Mouse (Mus musculus) hematopoietic multipotent progenitor cell, adult 10-12 weeks (in vitro differentiated cells): ENCODE data around the gene Edc4. TPM values are rescaled to one million over a fixed set of nuclear protein-coding genes. Genes with fewer than 3 reads are reported as not detected.

Experiments
- polyA plus RNA-seq: library from polyadenylated mRNA; stranded (reverse); fragments of >175 nt; gene quantifications from 2 replicates; pipeline ENCODE4 v1.2.3, GENCODE M21; 2012; ENCODE audit warnings: low replicate concordance

Gene Edc4
- polyA plus RNA-seq, result 23.1 and 27.6 TPM in 2 replicates

DNA sequence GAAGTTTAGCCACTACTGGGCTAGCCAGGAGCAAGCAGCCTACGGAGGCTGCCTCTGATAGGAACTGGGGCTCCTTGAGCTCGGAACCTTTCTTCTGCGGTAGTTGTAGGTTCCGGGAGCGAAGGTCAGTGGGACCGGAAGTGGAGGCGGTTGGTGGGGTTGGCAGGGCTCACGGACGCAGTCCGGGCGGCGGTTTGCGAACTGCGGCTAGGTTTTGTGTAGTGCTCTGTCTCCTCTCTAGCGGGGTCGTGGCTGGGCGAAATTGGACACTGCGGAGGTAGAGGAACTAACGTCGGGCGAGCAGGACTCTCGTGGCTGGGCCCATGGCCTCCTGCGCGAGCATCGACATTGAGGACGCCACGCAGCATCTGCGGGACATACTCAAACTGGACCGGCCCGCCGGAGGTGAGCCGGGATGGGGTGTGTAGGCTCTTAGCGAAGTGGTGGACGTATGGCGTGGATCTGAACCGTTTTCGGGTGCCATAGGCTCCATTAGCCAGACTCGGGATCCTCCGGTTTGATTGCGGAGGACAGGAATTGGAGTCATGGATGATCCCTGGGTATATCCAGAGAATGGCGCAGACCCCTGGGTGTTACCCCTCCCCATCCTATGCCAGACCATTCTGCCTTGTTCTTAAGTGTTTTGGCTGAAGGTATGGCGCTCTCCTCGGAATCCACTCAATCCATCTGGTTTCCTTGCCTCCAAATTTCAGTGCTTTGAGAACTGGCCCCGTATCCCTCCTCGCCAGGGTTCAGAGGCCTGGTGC is at the start of gene Edc4:
Edc4 (plus strand) TSS at position 128 of the 767 bp plus-strand sequence.

DNA sequence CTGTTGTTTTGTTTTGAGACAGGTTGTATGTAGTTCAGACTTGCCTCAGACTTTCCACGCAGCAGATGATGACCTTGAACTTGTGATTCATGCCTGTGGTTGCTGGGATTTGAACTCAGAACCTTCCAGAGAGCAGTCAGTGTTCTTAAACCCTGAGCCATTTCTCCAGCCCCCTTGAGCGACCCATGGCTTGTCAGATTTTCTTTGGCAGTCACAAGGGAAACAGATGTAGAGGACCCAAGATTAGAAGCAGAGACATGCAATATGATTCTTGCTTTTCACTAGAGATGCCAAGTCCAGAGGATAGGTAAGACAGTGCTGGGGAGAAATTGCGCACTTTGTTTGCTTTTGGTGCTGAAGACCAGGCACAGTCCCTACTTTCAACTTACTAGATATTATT is 27.5 kb upstream of the Edc4 start, which contains the start of gene Cenpt:
Cenpt (minus strand) TSS at position 101 of the 400 bp plus-strand sequence.

DNA sequence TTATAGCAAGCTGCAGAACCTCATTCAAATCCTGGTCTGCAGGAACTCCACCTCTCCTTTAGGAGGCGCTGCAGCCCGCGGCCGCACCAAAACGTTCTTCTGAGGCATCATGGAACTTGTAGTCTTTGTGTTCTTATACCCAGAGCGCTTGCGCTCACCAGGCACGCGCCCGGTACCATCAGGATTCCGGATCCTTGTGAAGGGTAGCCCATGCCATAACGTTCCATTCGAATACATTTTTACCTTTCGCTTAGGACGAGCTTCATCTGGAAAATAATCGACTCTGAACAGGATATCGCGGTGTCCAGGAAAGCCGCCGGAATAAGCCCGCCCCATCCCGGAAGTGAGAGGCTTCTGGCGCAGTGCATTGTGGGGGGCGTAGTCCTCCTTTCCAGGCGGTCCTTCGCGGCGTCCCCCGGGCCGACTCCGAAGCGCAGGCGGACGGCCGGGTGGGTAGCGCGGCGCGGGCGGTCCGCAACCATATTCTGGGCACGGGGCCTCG is 25.9 kb upstream of the Edc4 start, which contains the start of gene Thap11:
Thap11 (plus strand) TSS at position 418 of the 502 bp plus-strand sequence.

DNA sequence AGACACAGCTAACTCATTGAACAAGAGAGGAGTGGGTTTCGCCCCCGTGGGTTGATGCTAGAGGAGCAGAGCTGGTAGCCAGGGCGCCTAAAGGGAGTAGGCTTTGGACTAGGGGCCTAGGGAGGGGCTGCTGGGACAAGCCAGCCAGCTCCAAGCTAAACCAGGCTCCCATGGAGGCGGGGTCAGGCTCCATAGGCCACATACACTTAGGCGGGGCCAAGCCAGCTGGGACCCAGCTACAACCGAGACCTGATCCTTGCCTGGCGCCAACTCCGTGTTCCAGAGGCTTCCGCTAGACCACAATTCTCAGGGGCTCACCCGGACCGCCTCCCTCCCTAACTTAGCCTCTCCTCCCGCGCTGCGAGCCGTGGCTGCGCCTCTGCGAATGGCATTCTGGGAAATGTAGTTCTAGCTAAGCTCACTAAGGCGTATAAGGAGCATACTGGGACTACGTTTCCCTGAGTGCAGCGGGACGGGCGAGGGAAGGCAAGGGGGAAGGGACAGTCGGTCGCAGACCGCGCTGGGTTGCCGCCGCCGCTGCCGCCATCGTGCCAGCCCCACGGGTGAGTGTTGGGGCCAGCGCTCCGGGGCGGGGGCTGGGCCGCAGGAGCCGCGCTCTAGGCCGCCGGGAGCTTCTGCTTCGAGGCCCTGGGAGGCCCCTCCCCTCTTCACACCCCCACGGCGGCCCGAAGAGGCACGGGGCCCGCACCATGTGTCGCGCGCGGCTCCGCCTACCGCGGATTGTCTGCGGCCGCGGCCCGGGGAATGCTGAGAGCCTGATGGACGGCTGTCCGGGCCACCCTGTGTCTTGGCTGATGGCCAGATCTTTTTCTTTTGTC is 20.3 kb upstream of the Edc4 start, which contains the start of gene Nutf2:
Nutf2 (plus strand) TSS at position 438 of the 839 bp plus-strand sequence.

DNA sequence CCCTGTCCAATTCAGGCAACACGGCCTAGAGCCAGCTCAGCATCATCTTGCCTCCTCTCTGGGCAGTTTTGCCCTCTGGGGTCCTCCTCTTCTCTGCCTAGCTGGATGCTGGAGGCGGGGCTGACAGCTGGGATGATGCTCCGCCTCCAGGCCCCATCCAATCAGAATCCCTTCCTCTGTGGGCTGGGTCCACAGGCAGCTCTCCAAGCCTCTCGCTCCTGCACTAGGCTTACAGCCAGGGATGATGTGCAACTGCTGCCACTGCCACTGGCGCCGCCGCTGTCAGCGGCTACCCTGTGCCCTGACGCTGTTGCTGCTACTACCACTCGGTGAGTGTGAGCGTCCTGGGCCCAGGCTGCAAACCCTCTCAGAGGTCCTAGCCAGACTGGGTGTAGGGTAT is 12.7 kb downstream of the Edc4 start, which contains the start of gene Nrn1l:
Nrn1l (plus strand) TSS at position 229 of the 400 bp plus-strand sequence.

DNA sequence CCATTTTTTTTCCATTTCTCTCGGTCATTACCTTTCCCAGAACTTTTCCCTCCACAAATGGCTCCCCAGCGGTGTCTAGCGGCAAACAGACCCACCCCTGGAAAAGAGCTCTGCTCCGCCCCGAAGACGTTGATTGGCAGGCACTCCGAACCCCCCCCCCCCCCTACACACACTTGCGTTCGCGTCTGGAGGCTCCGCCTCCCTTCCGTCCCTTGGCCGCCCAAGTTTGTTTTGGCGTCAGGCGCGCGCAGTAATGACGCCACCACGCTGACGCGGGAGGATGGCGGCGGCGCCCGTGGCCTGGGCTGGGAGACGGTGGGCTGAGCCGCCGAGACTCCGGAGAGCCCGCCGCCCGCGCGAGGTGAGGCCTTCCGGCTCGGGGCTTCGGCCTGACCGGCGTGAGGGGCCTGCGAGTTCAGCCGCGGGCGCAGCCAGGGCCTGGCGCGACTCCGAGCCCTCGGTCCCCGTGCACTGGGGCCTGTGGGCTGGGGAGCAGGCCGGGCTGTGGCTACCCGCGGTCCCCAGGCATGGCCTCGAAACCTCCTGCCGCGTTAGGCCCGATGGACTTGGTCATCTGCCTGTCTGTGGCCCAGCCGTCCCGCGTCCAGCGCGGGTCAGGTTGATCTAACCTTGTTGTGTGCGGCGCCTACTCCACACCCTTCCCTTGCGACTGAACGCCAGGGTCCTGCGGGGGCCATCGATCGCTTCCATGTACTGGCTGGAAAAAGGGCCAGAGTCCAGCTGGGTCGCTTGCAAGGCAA is 19.7 kb downstream of the Edc4 start, which contains the start of gene Pskh1:
Pskh1 (plus strand) TSS at position 262 of the 761 bp plus-strand sequence.

DNA sequence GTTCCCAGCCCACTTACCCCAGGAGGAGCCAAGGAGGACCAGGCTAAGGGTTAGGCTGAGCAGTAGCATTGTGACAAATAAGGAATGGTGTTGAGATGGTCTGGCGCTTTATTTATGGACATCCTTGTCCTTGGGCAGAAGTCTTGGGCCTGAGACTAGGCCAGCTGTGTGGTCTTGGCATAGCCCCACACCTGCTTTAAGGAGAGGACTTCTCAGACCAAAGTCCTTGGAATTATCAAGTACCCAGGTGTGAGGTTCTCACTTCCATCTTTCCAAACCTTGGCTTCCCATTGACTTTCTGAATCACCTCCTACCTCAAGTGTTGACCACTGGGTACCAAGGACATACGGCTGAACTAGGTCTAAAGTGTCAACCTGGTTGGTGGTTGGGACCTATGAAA is 53.1 kb downstream of the Edc4 start, which contains the start of gene Ctrl:
Ctrl (minus strand) TSS at position 101 of the 400 bp plus-strand sequence.

DNA sequence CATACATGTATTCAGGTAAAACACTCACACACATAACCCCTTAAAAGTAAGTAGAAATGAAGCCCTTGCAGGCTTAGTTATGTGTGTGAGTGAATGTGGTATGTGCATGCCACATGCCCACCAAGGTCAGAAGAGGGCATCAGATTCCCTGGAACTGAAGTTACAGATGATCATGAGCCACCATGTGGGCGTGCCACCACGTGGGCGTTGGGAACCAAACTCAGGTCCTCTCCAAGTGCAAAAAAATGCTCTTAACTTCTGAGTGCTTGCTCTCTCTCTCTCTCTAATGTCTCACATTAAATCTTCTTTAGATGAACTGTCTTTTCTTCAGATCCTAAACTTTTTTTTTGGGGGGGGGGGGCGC is 57.6 kb downstream of the Edc4 start, which contains the start of gene Psmb10:
Psmb10 (minus strand) TSS at position 139 of the 364 bp plus-strand sequence.

DNA sequence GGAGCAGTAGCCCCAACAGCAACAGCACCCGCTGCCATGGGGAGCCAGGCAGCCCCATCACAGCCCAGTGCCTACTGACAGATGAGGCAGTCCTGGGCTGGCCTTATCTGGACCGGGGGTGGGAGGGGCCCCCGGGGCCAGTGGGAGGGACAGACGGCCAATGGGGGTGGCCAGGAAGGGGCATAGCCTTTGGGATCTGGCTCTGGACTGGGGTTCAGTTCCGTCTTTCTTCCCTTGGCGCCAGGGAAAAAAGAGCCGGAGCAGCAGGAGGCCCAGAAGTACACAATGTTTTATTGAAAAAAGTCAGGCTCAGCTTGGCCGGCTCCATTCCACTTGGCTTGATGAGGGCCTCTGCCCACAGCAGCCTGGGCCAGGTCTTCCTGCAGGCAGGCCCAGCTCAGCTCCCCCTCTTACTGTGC is 62.6 kb downstream of the Edc4 start, which contains the start of gene Lcat:
Lcat (minus strand) TSS at position 62 of the 419 bp plus-strand sequence.

Other genes with a start within 250 kb of the Edc4 start
- 167 and 352 TPM in 2 replicates for gene Ctcf, start 244.3 kb upstream of the Edc4 start, polyA plus RNA-seq
- not detected in 2 replicates for gene Agrp, start 243.5 kb upstream of the Edc4 start, polyA plus RNA-seq
- gene Carmil2, start 194.6 kb upstream of the Edc4 start, polyA plus RNA-seq, result 183 and 580 TPM in 2 replicates
- 23.1 and 61.2 TPM in 2 replicates for gene Acd, start 179.8 kb upstream of the Edc4 start, polyA plus RNA-seq
- gene Pard6a, start 179.7 kb upstream of the Edc4 start, polyA plus RNA-seq, result 5.1 and 6.2 TPM in 2 replicates
- not detected in 2 replicates for gene 4933405L10Rik, start 173.2 kb upstream of the Edc4 start, polyA plus RNA-seq
- gene Enkd1, start 172.7 kb upstream of the Edc4 start, polyA plus RNA-seq, result 8.9 and 12.2 TPM in 2 replicates
- 3.2 and 6.1 TPM in 2 replicates for gene Gfod2, start 122.2 kb upstream of the Edc4 start, polyA plus RNA-seq
- gene Ranbp10, start 53.5 kb upstream of the Edc4 start, polyA plus RNA-seq, result 19.8 and 48.7 TPM in 2 replicates
- 0.07 TPM in 1 of 2 replicates, not detected in the other for gene Tsnaxip1, start 53.1 kb upstream of the Edc4 start, polyA plus RNA-seq
- gene Cenpt, start 27.6 kb upstream of the Edc4 start, polyA plus RNA-seq, result 9.2 and 12.3 TPM in 2 replicates
- gene Thap11, start 25.7 kb upstream of the Edc4 start, polyA plus RNA-seq, result 19.0 and 24.1 TPM in 2 replicates
- 38.8 and 39.6 TPM in 2 replicates for gene Nutf2, start 20.3 kb upstream of the Edc4 start, polyA plus RNA-seq
- gene Nrn1l, start 12.7 kb downstream of the Edc4 start, polyA plus RNA-seq, result 3.1 and 6.7 TPM in 2 replicates
- gene Pskh1, start 19.6 kb downstream of the Edc4 start, polyA plus RNA-seq, result 9.4 and 20.9 TPM in 2 replicates
- gene Ctrl, start 53.0 kb downstream of the Edc4 start, polyA plus RNA-seq, result 0.53 and 1.1 TPM in 2 replicates
- 387 and 416 TPM in 2 replicates for gene Psmb10, start 57.6 kb downstream of the Edc4 start, polyA plus RNA-seq
- gene Lcat, start 62.5 kb downstream of the Edc4 start, polyA plus RNA-seq, result 0.10 and 0.83 TPM in 2 replicates
- 13.0 and 14.0 TPM in 2 replicates for gene Slc12a4, start 85.2 kb downstream of the Edc4 start, polyA plus RNA-seq
- gene Dpep3, start 98.5 kb downstream of the Edc4 start, polyA plus RNA-seq, result not detected in 2 replicates
- gene Dus2, start 110.5 kb downstream of the Edc4 start, polyA plus RNA-seq, result 4.4 and 7.5 TPM in 2 replicates
- not detected in 2 replicates for gene Dpep2nb, start 125.1 kb downstream of the Edc4 start, polyA plus RNA-seq
- 12.8 and 15.2 TPM in 2 replicates for gene Ddx28, start 131.0 kb downstream of the Edc4 start, polyA plus RNA-seq
- 30.9 and 42.5 TPM in 2 replicates for gene Nfatc3, start 178.0 kb downstream of the Edc4 start, polyA plus RNA-seq